22 mouse cellular contexts compared by ENCODE assay signal in genomic region chr19:24058021-24058420, GRCm38 (mm10). TPM values are rescaled to one million over a fixed set of nuclear protein-coding genes. Genes with fewer than 3 reads are reported as not detected.
DNase-seq lines count a peak whose midpoint lies in the region; ATAC-seq and TF ChIP-seq lines count a peak whose summit lies in the region.
"Had no signal": no experiment of that assay in that cellular context is flagged by ENCODE, and none has a peak within 500 bp of the region (broad histone marks: within the 10 kb centered on the region; RNA-seq: fewer than 3 reads in every experiment).

No protein-coding gene starts in this region.

- no peaks in the 10 kb centered on the region for H3K79me2 ChIP-seq in heart, adult 2 months (replicated peaks; ENCODE audit: control insufficient read depth, insufficient read depth, low read length)

- peaks cover 2% of the 10 kb centered on the region; the same call in 1 of the 2 replicates for H3K36me3 ChIP-seq in heart, adult 2 months (ENCODE audit: control insufficient read depth, insufficient read depth, low read length)
- no peaks in the 10 kb centered on the region for H3K36me3 ChIP-seq in heart, embryonic 12.5 days
- H3K36me3 ChIP-seq in intestine, embryonic 14.5 days (ENCODE audit: control insufficient read depth, insufficient read depth, low read length): no peaks in the 10 kb centered on the region
- no peaks in the 10 kb centered on the region for H3K36me3 ChIP-seq in hindbrain, embryonic 13.5 days
- H3K36me3 ChIP-seq: embryonic facial prominence, embryonic 12.5 days; liver, embryonic 12.5 days; midbrain, embryonic 13.5 days; stomach, embryonic 15.5 days had no signal

- no peak for TF ChIP-seq CTCF in heart, adult 2 months (IDR thresholded peaks at IDR 0.05)

- no peak for DNase-seq in heart, adult 2 months
- no peak for DNase-seq in heart, postnatal 36 days
- peak; percentile 23 for DNase-seq in heart, adult 8-10 months (ENCODE audit: low spot score)
- DNase-seq in intestine, embryonic 14.5 days (ENCODE audit: low spot score): no peak
- DNase-seq in right cerebral cortex, postnatal 4 days: no peak
- DNase-seq: adrenal gland, postnatal 10 days; B cell, adult 2 months; cerebellum, adult 11 months; kidney, adult 9 months; retina, postnatal 1 day; thymus, adult 2 months had no signal

- peaks cover 5% of the 10 kb centered on the region for H3K4me1 ChIP-seq in heart, adult 2 months (ENCODE audit: control insufficient read depth, insufficient read depth, low read length)
- peaks cover 27% of the 10 kb centered on the region for H3K4me1 ChIP-seq in heart, embryonic 12.5 days (replicated peaks)
- H3K4me1 ChIP-seq in intestine, embryonic 14.5 days (replicated peaks; ENCODE audit: control insufficient read depth, insufficient read depth, low read length): peaks cover 11% of the 10 kb centered on the region
- no peaks in the 10 kb centered on the region for H3K4me1 ChIP-seq in hindbrain, embryonic 13.5 days (replicated peaks)
- H3K4me1 ChIP-seq: embryonic facial prominence, embryonic 12.5 days; liver, embryonic 12.5 days; midbrain, embryonic 13.5 days had no signal

- H3K9me3 ChIP-seq in heart, embryonic 12.5 days (replicated peaks): peaks cover 5% of the 10 kb centered on the region; the same call in 1 of the 2 replicates
- no peaks in the 10 kb centered on the region for H3K9me3 ChIP-seq in intestine, embryonic 14.5 days (ENCODE audit: control insufficient read depth, low read length)
- no peaks in the 10 kb centered on the region for H3K9me3 ChIP-seq in hindbrain, embryonic 13.5 days
- H3K9me3 ChIP-seq: embryonic facial prominence, embryonic 12.5 days; liver, embryonic 12.5 days; midbrain, embryonic 13.5 days; stomach, embryonic 15.5 days had no signal

- 0 out of 2 replicates have a peak, but pooled peaks have one; percentile 37 for TF ChIP-seq EP300 in heart, adult 2 months (IDR thresholded peaks at IDR 0.05; ENCODE audit: insufficient read depth, low read depth, low read length)

- no peak overlapping the region for H3K9ac ChIP-seq in heart, adult 2 months (ENCODE audit: low read depth, low read length)
- no peak overlapping the region for H3K9ac ChIP-seq in heart, embryonic 12.5 days
- H3K9ac ChIP-seq in intestine, embryonic 14.5 days (ENCODE audit: low read length): no peak overlapping the region
- no peak overlapping the region for H3K9ac ChIP-seq in hindbrain, embryonic 13.5 days
- H3K9ac ChIP-seq: embryonic facial prominence, embryonic 12.5 days; liver, embryonic 12.5 days; midbrain, embryonic 13.5 days; stomach, embryonic 15.5 days had no signal

- intact Hi-C loops in heart, adult 2 months (cut with DNase I): loop anchor here (5.0 kb wide), 1 partner anchor 86 kb away; no protein-coding TSS in a partner anchor
- intact Hi-C loops in heart, postnatal 36 days (cut with DNase I): no loop called here

- peak overlapping the region; percentile 82 for H3K27ac ChIP-seq in heart, adult 2 months
- H3K27ac ChIP-seq in heart, embryonic 12.5 days (ENCODE audit: poor library complexity, severe bottlenecking): peak overlapping the region; percentile 87
- H3K27ac ChIP-seq in intestine, embryonic 14.5 days (ENCODE audit: low read depth): no peak overlapping the region
- H3K27ac ChIP-seq in hindbrain, embryonic 13.5 days: no peak overlapping the region
- H3K27ac ChIP-seq: embryonic facial prominence, embryonic 12.5 days; hindbrain, postnatal 0 days; left cerebral cortex, adult 2 months; liver, embryonic 12.5 days; midbrain, embryonic 13.5 days; stomach, embryonic 15.5 days had no signal

- no peak overlapping the region for H3K4me3 ChIP-seq in heart, adult 2 months
- H3K4me3 ChIP-seq in heart, embryonic 12.5 days: no peak overlapping the region
- H3K4me3 ChIP-seq in intestine, embryonic 14.5 days (ENCODE audit: low read depth, low read length): no peak overlapping the region
- no peak overlapping the region for H3K4me3 ChIP-seq in hindbrain, embryonic 13.5 days
- H3K4me3 ChIP-seq: embryonic facial prominence, embryonic 12.5 days; left cerebral cortex, adult 2 months; liver, embryonic 12.5 days; midbrain, embryonic 13.5 days; myocyte; stomach, embryonic 15.5 days had no signal

- no peak overlapping the region for H3K4me2 ChIP-seq in heart, embryonic 12.5 days
- H3K4me2 ChIP-seq in intestine, embryonic 14.5 days (ENCODE audit: low read length): no peak overlapping the region
- H3K4me2 ChIP-seq in hindbrain, embryonic 13.5 days: no peak overlapping the region
- H3K4me2 ChIP-seq: embryonic facial prominence, embryonic 12.5 days; liver, embryonic 12.5 days; midbrain, embryonic 13.5 days; stomach, embryonic 15.5 days had no signal

- no peak for ATAC-seq in heart, embryonic 12.5 days (ENCODE audit: insufficient number of reproducible peaks, low FRiP score)
- ATAC-seq in intestine, embryonic 14.5 days (replicated peaks; ENCODE audit: low FRiP score, low TSS enrichment, low read depth): 0 out of 2 replicates have a peak, but pooled peaks have one; percentile 45
- ATAC-seq in activated CD4-positive, CD25-positive, alpha-beta regulatory T cell, adult 4 months: no peak
- ATAC-seq in hindbrain, embryonic 13.5 days (ENCODE audit: low FRiP score): no peak
- ATAC-seq: hindbrain, postnatal 0 days; liver, embryonic 12.5 days; midbrain, embryonic 13.5 days had no signal

- no peaks in the 10 kb centered on the region for H3K27me3 ChIP-seq in heart, adult 2 months (ENCODE audit: control insufficient read depth, insufficient read depth, low read length)
- no peaks in the 10 kb centered on the region for H3K27me3 ChIP-seq in heart, embryonic 12.5 days (replicated peaks)
- no peaks in the 10 kb centered on the region for H3K27me3 ChIP-seq in intestine, embryonic 14.5 days (replicated peaks; ENCODE audit: control insufficient read depth, insufficient read depth, low read length)
- no peaks in the 10 kb centered on the region for H3K27me3 ChIP-seq in hindbrain, embryonic 13.5 days
- H3K27me3 ChIP-seq: embryonic facial prominence, embryonic 12.5 days; liver, embryonic 12.5 days; midbrain, embryonic 13.5 days; stomach, embryonic 15.5 days had no signal

- 36% methylated on average over 5 of the region's 5 CpGs for WGBS in heart, adult 2 months
- 28% methylated on average over 5 of the region's 5 CpGs for WGBS in heart, embryonic 12.5 days
- 27% methylated on average over 5 of the region's 5 CpGs for WGBS in intestine, embryonic 14.5 days
- WGBS in hindbrain, embryonic 13.5 days: 93% methylated on average over 5 of the region's 5 CpGs

- no peak for TF ChIP-seq POLR2A in heart, adult 2 months (IDR thresholded peaks at IDR 0.05; ENCODE audit: insufficient read depth, low read depth, low read length)

RNA-seq across cellular contexts. Expression of gene Fam189a2, which starts 27.2 kb away (rescaled TPM):
- 10 to 100 TPM; 51.2 to 55.1 TPM for total RNA-seq in heart, adult 2 months (2021)
- 52.0 and 73.9 TPM in 2 replicates for polyA plus RNA-seq in heart, adult 2 months (2012; rRNA removed)
- 10 to 100 TPM; 55.8 to 62.4 TPM for total RNA-seq in heart, postnatal 36 days (2021)
- total RNA-seq in heart, adult 8-10 months (2022): 10 to 100 TPM; 44.4 to 62.9 (median 52.5) TPM
- 4.6 and 4.8 TPM in 2 replicates for polyA plus RNA-seq in heart, embryonic 12.5 days (2016; fragmentation: Nextera tagmentation; extraction: Ambion mirVana)
- 1.1 and 1.4 TPM in 2 replicates for polyA plus RNA-seq in intestine, embryonic 14.5 days (2014; fragmentation: Nextera tagmentation; extraction: Ambion mirVana)
- polyA plus RNA-seq in activated CD4-positive, CD25-positive, alpha-beta regulatory T cell, adult 4 months (2017; shearing (Covaris generic)): not detected
- polyA plus RNA-seq in hindbrain, embryonic 13.5 days (2015; fragmentation: Nextera tagmentation; extraction: Ambion mirVana): 1.5 and 1.6 TPM in 2 replicates
- total RNA-seq: neutrophil, adult 5-6 weeks had no signal

Comparison
In these comparisons a context has a peak if more than half of its experiments do, and no peak if none do; other contexts are left out.
1. H3K27ac ChIP-seq: peak in heart, adult 2 months (single experiment) and heart, embryonic 12.5 days (single experiment); none in intestine, embryonic 14.5 days (single experiment) and hindbrain, embryonic 13.5 days (single experiment).